ENCODE assay signal across 10 mouse cellular contexts in genomic region chr10:128424604-128425003, GRCm38 (mm10). TPM values are rescaled to one million over a fixed set of nuclear protein-coding genes. Genes with fewer than 3 reads are reported as not detected.
DNase-seq lines count a peak whose midpoint lies in the region; ATAC-seq lines count a peak whose summit lies in the region.
"Had no signal": no experiment of that assay in that cellular context is flagged by ENCODE, and none has a peak within 500 bp of the region (broad histone marks: within the 10 kb centered on the region; RNA-seq: fewer than 3 reads in every experiment).

No protein-coding gene starts in this region.

- WGBS in kidney, embryonic 14.5 days = 9% methylated on average over 7 of the region's 7 CpGs
- 75% methylated on average over 7 of the region's 7 CpGs for WGBS in midbrain, embryonic 16.5 days

- H3K4me1 ChIP-seq in kidney, embryonic 14.5 days (ENCODE audit: control insufficient read depth, insufficient read depth, low read length) = no peaks in the 10 kb centered on the region
- H3K4me1 ChIP-seq in midbrain, embryonic 16.5 days (ENCODE audit: control insufficient read depth, insufficient read depth, low read length) = no peaks in the 10 kb centered on the region
- H3K4me1 ChIP-seq: midbrain, embryonic 13.5 days had no signal

- no peak for DNase-seq in kidney, adult 18-20 months
- peak; percentile 67 for DNase-seq in CD4-positive, CD25-positive, alpha-beta regulatory T cell, adult 2 months (ENCODE audit: low read depth, low spot score)
- DNase-seq in frontal cortex, postnatal 10 days (ENCODE audit: low spot score in 2 of 2) = no peak
- no peak for DNase-seq in layer of hippocampus, postnatal 36 days
- DNase-seq: cerebellum, postnatal 14 days had no signal

- peaks cover 66% of the 10 kb centered on the region for H3K36me3 ChIP-seq in kidney, embryonic 14.5 days (ENCODE audit: control insufficient read depth, insufficient read depth, low read length)
- peaks cover 21% of the 10 kb centered on the region for H3K36me3 ChIP-seq in midbrain, embryonic 16.5 days (ENCODE audit: control insufficient read depth, insufficient read depth, low read length)

- peak; percentile 87 for ATAC-seq in kidney, embryonic 14.5 days (ENCODE audit: low FRiP score, low TSS enrichment)
- ATAC-seq in common myeloid progenitor, adult 5-6 weeks (replicated peaks; ENCODE audit: low read depth, poor library complexity, severe bottlenecking) = peak; percentile 99
- ATAC-seq in neutrophil, adult 5-6 weeks (ENCODE audit: extremely low read depth, insufficient number of reproducible peaks, low FRiP score, poor library complexity, severe bottlenecking) = peak; percentile 48; the same call in 1 of the 2 replicates
- no peak for ATAC-seq in midbrain, embryonic 16.5 days
- ATAC-seq: midbrain, embryonic 13.5 days had no signal

- H3K4me2 ChIP-seq in kidney, embryonic 14.5 days (replicated peaks; ENCODE audit: low read depth, low read length) = no peak overlapping the region
- H3K4me2 ChIP-seq in midbrain, embryonic 16.5 days (ENCODE audit: low read length) = no peak overlapping the region
- H3K4me2 ChIP-seq: midbrain, embryonic 13.5 days had no signal

- no peaks in the 10 kb centered on the region for H3K27me3 ChIP-seq in kidney, embryonic 14.5 days (ENCODE audit: control insufficient read depth, insufficient read depth, low read length)
- no peaks in the 10 kb centered on the region for H3K27me3 ChIP-seq in midbrain, embryonic 16.5 days (ENCODE audit: control insufficient read depth, insufficient read depth, low read depth, low read length)
- H3K27me3 ChIP-seq: midbrain, embryonic 13.5 days had no signal

- peak overlapping the region; percentile 65; the same call in 1 of the 2 replicates for H3K27ac ChIP-seq in kidney, embryonic 14.5 days (ENCODE audit: low read depth, low read length)
- no peak overlapping the region for H3K27ac ChIP-seq in midbrain, embryonic 16.5 days (ENCODE audit: low read length)
- H3K27ac ChIP-seq: midbrain, embryonic 13.5 days had no signal

- no peak overlapping the region for H3K9ac ChIP-seq in kidney, embryonic 14.5 days (ENCODE audit: low read depth, low read length)
- H3K9ac ChIP-seq in midbrain, embryonic 16.5 days (ENCODE audit: low read depth, low read length) = no peak overlapping the region
- H3K9ac ChIP-seq: midbrain, embryonic 13.5 days had no signal

- no peaks in the 10 kb centered on the region for H3K9me3 ChIP-seq in kidney, embryonic 14.5 days (ENCODE audit: control insufficient read depth, low read length)
- no peaks in the 10 kb centered on the region for H3K9me3 ChIP-seq in midbrain, embryonic 16.5 days (replicated peaks; ENCODE audit: control insufficient read depth, low read length, poor library complexity, severe bottlenecking)
- H3K9me3 ChIP-seq: midbrain, embryonic 13.5 days had no signal

- H3K4me3 ChIP-seq in kidney, embryonic 14.5 days (ENCODE audit: low read length) = no peak overlapping the region
- H3K4me3 ChIP-seq in midbrain, embryonic 16.5 days (ENCODE audit: low read depth, low read length) = no peak overlapping the region
- H3K4me3 ChIP-seq: midbrain, embryonic 13.5 days had no signal

RNA-seq across cellular contexts. Expression of gene Rnf41, which starts 13.1 kb away (rescaled TPM):
- 35.6 and 36.4 TPM in 2 replicates for polyA plus RNA-seq in kidney, embryonic 14.5 days (2014; fragmentation: Nextera tagmentation; extraction: Ambion mirVana)
- total RNA-seq in common myeloid progenitor, adult 5-6 weeks (2017) = 13.0 and 13.5 TPM in 2 replicates
- 53.8 and 59.5 TPM in 2 replicates for total RNA-seq in neutrophil, adult 5-6 weeks (2017)
- polyA plus RNA-seq in midbrain, embryonic 16.5 days (2015; fragmentation: Nextera tagmentation; extraction: Ambion mirVana) = 105 and 108 TPM in 2 replicates
- 10 to 100 TPM; 74.4 to 76.3 TPM for total RNA-seq in layer of hippocampus, postnatal 36 days (2021)

RNA-seq across cellular contexts. Expression of gene Nabp2, which starts 13.3 kb away (rescaled TPM):
- polyA plus RNA-seq in kidney, embryonic 14.5 days (2014; fragmentation: Nextera tagmentation; extraction: Ambion mirVana) = 87.8 and 103 TPM in 2 replicates
- total RNA-seq in common myeloid progenitor, adult 5-6 weeks (2017) = 45.7 and 64.8 TPM in 2 replicates
- total RNA-seq in neutrophil, adult 5-6 weeks (2017) = 43.4 and 46.3 TPM in 2 replicates
- polyA plus RNA-seq in midbrain, embryonic 16.5 days (2015; fragmentation: Nextera tagmentation; extraction: Ambion mirVana) = 141 and 150 TPM in 2 replicates
- total RNA-seq in layer of hippocampus, postnatal 36 days (2021) = 10 to 100 TPM; 91.6 to 92.0 TPM

RNA-seq across cellular contexts. Expression of gene Slc39a5, which starts 23.6 kb away (rescaled TPM):
- polyA plus RNA-seq in kidney, embryonic 14.5 days (2014; fragmentation: Nextera tagmentation; extraction: Ambion mirVana) = 15.1 and 22.6 TPM in 2 replicates
- total RNA-seq in common myeloid progenitor, adult 5-6 weeks (2017) = not detected in 2 replicates
- not detected in 2 replicates for total RNA-seq in neutrophil, adult 5-6 weeks (2017)
- 0.10 TPM in 1 of 2 replicates, not detected in the other for polyA plus RNA-seq in midbrain, embryonic 16.5 days (2015; fragmentation: Nextera tagmentation; extraction: Ambion mirVana)
- not detected for total RNA-seq in layer of hippocampus, postnatal 36 days (2021)

RNA-seq across cellular contexts. Expression of gene Smarcc2, which starts 34.4 kb away (rescaled TPM):
- 64.8 and 96.7 TPM in 2 replicates for polyA plus RNA-seq in kidney, embryonic 14.5 days (2014; fragmentation: Nextera tagmentation; extraction: Ambion mirVana)
- 71.9 and 92.2 TPM in 2 replicates for total RNA-seq in common myeloid progenitor, adult 5-6 weeks (2017)
- total RNA-seq in neutrophil, adult 5-6 weeks (2017) = 117 and 119 TPM in 2 replicates
- 185 and 195 TPM in 2 replicates for polyA plus RNA-seq in midbrain, embryonic 16.5 days (2015; fragmentation: Nextera tagmentation; extraction: Ambion mirVana)
- total RNA-seq in layer of hippocampus, postnatal 36 days (2021) = 100 to 1,000 TPM; 226 to 234 TPM

RNA-seq across cellular contexts. Expression of gene Ankrd52, which starts 47.7 kb away (rescaled TPM):
- polyA plus RNA-seq in kidney, embryonic 14.5 days (2014; fragmentation: Nextera tagmentation; extraction: Ambion mirVana) = 12.7 and 19.3 TPM in 2 replicates
- total RNA-seq in common myeloid progenitor, adult 5-6 weeks (2017) = 9.8 and 17.4 TPM in 2 replicates
- total RNA-seq in neutrophil, adult 5-6 weeks (2017) = 16.0 and 16.8 TPM in 2 replicates
- 9.9 and 13.6 TPM in 2 replicates for polyA plus RNA-seq in midbrain, embryonic 16.5 days (2015; fragmentation: Nextera tagmentation; extraction: Ambion mirVana)
- total RNA-seq in layer of hippocampus, postnatal 36 days (2021) = 10 to 100 TPM; 55.6 to 59.6 TPM
